Mouse (Mus musculus) kidney, adult 2 months (tissue): Measurements from ENCODE around the gene Cenpf. TPM values are rescaled to one million over a fixed set of nuclear protein-coding genes. Genes with fewer than 3 reads are reported as not detected.

Experiments
- DNase-seq: peaks from one replicate; pipeline ENCODE4 v3.0.0; 2021
- H3K27ac ChIP-seq: fragments of 200-500 bp; 2 replicates; pipeline ENCODE4 v1.5.1; 2012; ENCODE audit warnings: low read depth, low read length, control low read depth, inconsistent platforms; ENCODE audit not compliant: insufficient read depth
- H3K27me3 ChIP-seq: fragments of 200-500 bp; replicated peaks from 2 replicates; pipeline ENCODE4 v1.6.1; 2012; ENCODE audit warnings: mild to moderate bottlenecking, moderate library complexity, low read length, inconsistent platforms; ENCODE audit not compliant: control insufficient read depth, insufficient read depth
- H3K36me3 ChIP-seq: fragments of 200-500 bp; 2 replicates; pipeline ENCODE4 v1.6.1; 2012; ENCODE audit warnings: mild to moderate bottlenecking, moderate library complexity, low read length, inconsistent platforms; ENCODE audit not compliant: control insufficient read depth, insufficient read depth
- H3K4me1 ChIP-seq: fragments of 200-500 bp; 2 replicates; pipeline ENCODE4 v1.6.1; 2011; ENCODE audit warnings: low read length; ENCODE audit not compliant: control insufficient read depth, insufficient read depth
- H3K4me3 ChIP-seq: fragments of 200-500 bp; 2 replicates; pipeline ENCODE4 v1.5.1; 2011; ENCODE audit warnings: mild to moderate bottlenecking, low read depth, low read length, control low read depth; ENCODE audit not compliant: insufficient read depth
- CTCF ChIP-seq: fragments of 200-500 bp; conservative IDR thresholded peaks from 2 replicates; pipeline ENCODE4 v1.5.1; 2011; ENCODE audit warnings: low read depth, mild to moderate bottlenecking, control low read depth, low read length, moderate library complexity, mixed read lengths; ENCODE audit not compliant: insufficient read depth, insufficient read length
- POLR2A ChIP-seq: fragments of 200-500 bp; IDR thresholded peaks from one replicate; pipeline ENCODE4 v1.6.1; 2011; ENCODE audit warnings: low read depth, low read length, control low read depth
- WGBS: fragments of 180-500 bp; shearing (Covaris S2); methylation state at CpG from one replicate; pipeline ENCODE4 v1.1.7; 2018; 5-methylcytosine and 5-hydroxymethylcytosine counted together
- polyA plus RNA-seq: library from polyadenylated mRNA; depleted of rRNA; stranded (reverse); fragments of >200 nt; gene quantifications from 2 replicates; pipeline ENCODE4 v1.2.3, GENCODE M21; 2012; rRNA removed

Gene Cenpf
- polyA plus RNA-seq, 1 experiment, result 0.14 TPM

DNA sequence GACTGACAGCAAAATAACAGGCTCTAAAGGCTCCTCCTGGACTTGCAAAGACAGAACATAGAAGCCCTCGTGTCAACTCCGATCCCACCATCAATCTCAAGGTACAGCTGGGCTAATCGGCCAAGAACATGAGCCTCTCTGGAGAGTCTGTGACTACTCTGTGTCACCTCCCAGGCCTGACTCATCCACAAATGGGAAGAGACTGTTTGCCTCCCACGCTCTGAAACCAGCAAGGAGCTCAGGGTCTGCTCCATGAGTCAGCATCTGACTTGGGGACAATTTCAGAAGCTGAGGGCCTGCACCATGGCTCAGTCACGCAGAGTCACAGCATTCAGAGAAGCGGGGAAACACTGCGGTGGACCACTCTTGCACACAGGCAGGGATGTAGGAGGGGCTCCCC, 72.6 kb downstream of the Cenpf start:
- Histone ChIP-seq H3K4me1 (no peaks in the 10 kb centered on the region; the same call in 1 of the 2 replicates), H3K36me3 (no peaks in the 10 kb centered on the region), H3K27ac (no peak overlapping the region), H3K27me3 (no peaks in the 10 kb centered on the region), H3K4me3 (no peak overlapping the region)
- TF ChIP-seq POLR2A, result no peak
- no peak for TF ChIP-seq CTCF
- WGBS, result 80% methylated on average over 7 of the region's 7 CpGs
- no peak for DNase-seq

DNA sequence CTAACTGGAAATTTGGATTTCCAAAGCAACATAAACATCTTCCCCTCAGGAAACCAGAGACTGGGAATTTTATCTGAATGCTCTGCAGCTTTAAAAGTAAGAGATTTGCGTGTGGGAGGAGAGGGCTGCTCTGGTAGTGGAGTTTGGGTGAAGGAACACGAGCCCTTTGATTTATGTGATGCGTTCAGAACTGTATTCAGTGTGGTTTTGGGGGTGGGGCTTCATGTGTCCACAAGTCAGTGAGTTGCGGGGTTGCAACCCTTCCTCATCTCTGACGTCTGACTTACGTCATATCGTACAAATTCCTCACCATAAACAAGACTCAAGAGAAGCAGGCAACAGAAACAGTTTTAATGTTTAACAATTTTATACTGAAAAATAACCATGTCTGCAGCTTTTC, 74.8 kb downstream of the Cenpf start:
- Histone ChIP-seq H3K27ac (no peak overlapping the region), H3K4me1 (no peaks in the 10 kb centered on the region; the same call in 1 of the 2 replicates), H3K27me3 (no peaks in the 10 kb centered on the region), H3K36me3 (no peaks in the 10 kb centered on the region), H3K4me3 (no peak overlapping the region)
- 43% methylated on average over 7 of the region's 7 CpGs for WGBS
- DNase-seq, result no peak
- no peak for TF ChIP-seq POLR2A
- TF ChIP-seq CTCF, result no peak

DNA sequence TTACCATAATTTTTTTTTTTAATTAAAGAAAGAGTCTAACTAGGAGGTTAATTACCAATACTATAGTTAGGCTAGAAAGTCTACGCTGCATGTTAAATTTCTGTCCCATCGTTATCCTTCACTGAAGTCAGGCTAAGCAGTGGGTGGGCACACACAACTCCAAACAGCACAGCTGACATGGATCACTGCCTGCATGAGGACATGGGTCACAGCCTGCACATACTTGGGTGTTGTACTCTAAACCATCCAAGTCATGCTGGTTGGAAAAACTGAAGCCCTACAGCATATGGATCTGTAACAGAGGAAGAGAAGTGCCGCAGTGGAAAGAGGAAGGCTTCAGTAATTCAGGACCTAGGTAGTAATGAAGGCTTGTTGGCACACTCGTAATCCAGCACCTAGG, 76.1 kb downstream of the Cenpf start:
- Histone ChIP-seq H3K4me3 (no peak overlapping the region), H3K36me3 (no peaks in the 10 kb centered on the region), H3K4me1 (no peaks in the 10 kb centered on the region; the same call in 1 of the 2 replicates), H3K27ac (no peak overlapping the region), H3K27me3 (no peaks in the 10 kb centered on the region)
- WGBS, result 36% methylated on average over 4 of the region's 4 CpGs
- peak; percentile 7 for DNase-seq
- TF ChIP-seq CTCF (no peak), POLR2A (no peak)

DNA sequence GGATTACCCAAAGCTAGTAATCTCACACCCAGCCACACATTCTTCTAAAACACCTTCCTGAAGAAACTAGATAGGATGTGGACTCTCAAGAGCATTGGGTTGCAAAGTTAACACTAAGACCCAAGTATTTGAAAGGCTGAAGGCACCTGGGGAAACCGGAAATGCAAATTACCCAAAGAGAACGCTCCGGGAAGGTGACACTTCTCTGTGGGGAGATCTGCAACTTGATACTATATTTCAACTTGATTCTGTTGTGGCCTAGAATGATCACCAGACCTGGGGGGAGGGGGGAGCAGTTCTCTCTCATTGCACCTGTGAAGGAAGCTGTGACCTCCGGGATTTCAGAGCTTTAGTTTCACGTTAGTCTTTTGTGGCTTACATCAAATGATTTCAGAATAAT, 79.2 kb downstream of the Cenpf start:
- Histone ChIP-seq H3K27me3 (no peaks in the 10 kb centered on the region), H3K27ac (no peak overlapping the region), H3K36me3 (no peaks in the 10 kb centered on the region), H3K4me3 (no peak overlapping the region), H3K4me1 (no peaks in the 10 kb centered on the region; the same call in 1 of the 2 replicates)
- TF ChIP-seq POLR2A, result no peak
- TF ChIP-seq CTCF, result no peak
- no peak for DNase-seq
- 14% methylated on average over 5 of the region's 5 CpGs for WGBS

DNA sequence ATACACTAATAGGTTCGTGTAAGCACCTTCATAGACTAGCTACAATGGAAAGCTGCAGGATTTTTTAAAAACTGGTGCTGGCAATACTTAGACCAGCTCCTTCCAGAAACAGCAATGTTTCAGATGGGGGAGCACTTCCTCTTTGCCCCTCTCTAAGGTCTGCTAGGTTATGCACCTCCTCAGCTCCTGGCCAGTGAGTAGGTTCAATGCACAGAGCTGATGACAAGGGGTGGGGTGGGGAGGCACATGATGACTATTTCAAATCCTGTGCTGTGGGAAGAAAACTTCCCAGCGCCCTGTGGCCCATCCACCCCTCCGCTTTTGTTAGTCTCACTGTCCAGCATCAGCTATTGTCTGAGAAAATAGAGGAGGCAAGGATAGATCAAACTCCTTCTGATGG, 79.8 kb downstream of the Cenpf start:
- no peaks in the 10 kb centered on the region; the same call in 1 of the 2 replicates for H3K4me1 ChIP-seq
- TF ChIP-seq POLR2A (no peak), CTCF (no peak)
- H3K36me3 ChIP-seq, result no peaks in the 10 kb centered on the region
- H3K27me3 ChIP-seq, result no peaks in the 10 kb centered on the region
- 84% methylated on average over 3 of the region's 3 CpGs for WGBS
- no peak overlapping the region for H3K4me3 ChIP-seq
- no peak overlapping the region for H3K27ac ChIP-seq
- no peak for DNase-seq

DNA sequence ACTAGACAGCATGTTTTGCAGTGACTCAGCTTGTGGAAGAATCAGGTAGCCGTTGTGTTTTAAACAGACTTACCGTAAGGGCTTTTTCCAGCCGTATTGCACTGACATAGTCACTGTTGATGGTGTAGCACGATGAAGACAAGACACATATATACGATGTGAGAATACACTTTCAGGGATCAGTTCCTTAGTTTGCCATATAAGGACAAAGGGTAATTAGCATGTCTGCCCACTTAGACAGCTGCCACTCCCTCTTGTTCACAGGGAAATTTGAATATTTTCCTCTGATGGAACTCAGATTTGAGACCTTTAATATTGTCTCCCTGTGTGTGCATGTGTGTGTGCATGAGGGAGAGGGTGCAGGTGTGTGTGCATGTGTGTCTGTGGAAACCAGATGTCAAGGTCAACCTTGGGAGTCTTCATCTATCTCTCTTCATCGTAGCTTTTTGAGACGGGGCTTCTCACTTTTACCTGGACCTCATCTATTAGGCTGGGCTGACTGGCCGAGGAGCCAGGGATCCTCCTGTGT, 82.2 kb downstream of the Cenpf start:
- WGBS, result 79% methylated on average over 8 of the region's 8 CpGs
- Histone ChIP-seq H3K27me3 (no peaks in the 10 kb centered on the region), H3K36me3 (no peaks in the 10 kb centered on the region), H3K4me3 (no peak overlapping the region), H3K4me1 (no peaks in the 10 kb centered on the region), H3K27ac (no peak overlapping the region)
- TF ChIP-seq POLR2A (no peak), CTCF (no peak)
- DNase-seq, result no peak

DNA sequence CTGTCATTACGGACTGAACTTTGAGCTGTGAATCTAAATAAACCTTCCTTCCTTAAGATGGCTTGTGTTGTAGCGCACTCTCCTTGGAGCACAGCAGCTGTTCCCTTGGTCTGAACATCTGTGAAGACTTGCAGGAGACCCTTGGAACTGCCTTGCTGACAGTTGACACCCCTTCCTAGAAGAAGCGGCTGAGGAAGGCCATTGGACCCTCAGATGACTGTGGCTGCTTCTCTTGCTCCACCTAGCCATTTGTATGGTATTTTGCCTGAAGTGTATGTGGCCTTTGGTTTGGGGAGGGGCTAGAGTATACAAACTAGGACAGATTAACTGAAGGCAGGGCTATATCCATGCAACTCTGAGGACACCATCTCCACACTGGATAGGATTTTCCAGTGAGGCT, 90.8 kb downstream of the Cenpf start:
- no peaks in the 10 kb centered on the region for H3K4me1 ChIP-seq
- no peak overlapping the region for H3K27ac ChIP-seq
- no peak for DNase-seq
- TF ChIP-seq CTCF (no peak), POLR2A (no peak)
- H3K36me3 ChIP-seq, result no peaks in the 10 kb centered on the region
- WGBS, result 90% methylated on average over 3 of the region's 3 CpGs
- no peak overlapping the region for H3K4me3 ChIP-seq
- H3K27me3 ChIP-seq, result no peaks in the 10 kb centered on the region

Other genes starting within 250 kb of the Cenpf start
- gene Ptpn14, start 40.2 kb upstream of the Cenpf start, polyA plus RNA-seq, result 11.2 and 11.4 TPM in 2 replicates
- gene Smyd2, start 234.3 kb upstream of the Cenpf start, polyA plus RNA-seq, result 42.8 and 46.3 TPM in 2 replicates